Mouse (Mus musculus) limb, embryonic 11.5 days (tissue): Measurements from ENCODE around the gene Ddx31. TPM values are rescaled to one million over a fixed set of nuclear protein-coding genes. Genes with fewer than 3 reads are reported as not detected.

ENCODE experiments used
- ATAC-seq: fragments of 200-750 bp; cut with Nextera tagmentation; 2 replicates; pipeline ENCODE4 v1.8.0; 2017; ENCODE audit warnings: low read depth; ENCODE audit not compliant: insufficient number of reproducible peaks, low FRiP score, low TSS enrichment
- DNase-seq: peaks from one replicate; pipeline ENCODE4 v3.0.0-alpha.2; 2015; ENCODE audit warnings: low spot score
- H3K27ac ChIP-seq: fragments of 300-500 bp; sonication (generic); replicated peaks from 2 replicates; pipeline ENCODE4 v1.5.1; 2014; ENCODE audit warnings: low read depth, mild to moderate bottlenecking, low read length
- H3K27me3 ChIP-seq: fragments of 300-500 bp; sonication (generic); 2 replicates; pipeline ENCODE4 v1.6.1; 2014; ENCODE audit warnings: mild to moderate bottlenecking, low read length, mixed read lengths; ENCODE audit not compliant: control insufficient read depth, insufficient read depth
- H3K36me3 ChIP-seq: fragments of 300-500 bp; sonication (generic); 2 replicates; pipeline ENCODE4 v1.6.1; 2014; ENCODE audit warnings: mild to moderate bottlenecking, low read length, moderate library complexity, mixed read lengths; ENCODE audit not compliant: control insufficient read depth, insufficient read depth
- H3K4me1 ChIP-seq: fragments of 300-500 bp; sonication (generic); 2 replicates; pipeline ENCODE4 v1.6.1; 2014; ENCODE audit warnings: low read length, mixed read lengths; ENCODE audit not compliant: control insufficient read depth, insufficient read depth
- H3K4me2 ChIP-seq: fragments of 300-500 bp; sonication (generic); 2 replicates; pipeline ENCODE4 v1.6.1; 2014; ENCODE audit warnings: low read depth, mild to moderate bottlenecking, moderate library complexity; ENCODE audit not compliant: severe bottlenecking
- H3K4me3 ChIP-seq: fragments of 300-500 bp; sonication (generic); 2 replicates; pipeline ENCODE4 v1.5.1; 2014; ENCODE audit warnings: low read depth, low read length
- H3K9ac ChIP-seq: fragments of 300-500 bp; sonication (generic); 2 replicates; pipeline ENCODE4 v1.6.1; 2014; ENCODE audit warnings: mild to moderate bottlenecking, low read length
- H3K9me3 ChIP-seq: fragments of 300-500 bp; sonication (generic); 2 replicates; pipeline ENCODE4 v1.6.1; 2016; ENCODE audit warnings: low read length; ENCODE audit not compliant: control insufficient read depth
- WGBS: fragments of 180-500 bp; shearing (Covaris S2); extraction: QIAGEN DNeasy Blood & Tissue Kit; methylation state at CpG from one replicate; pipeline ENCODE4 v1.1.7; 2014; 5-methylcytosine and 5-hydroxymethylcytosine counted together
- polyA plus RNA-seq: library from polyadenylated mRNA; unstranded; fragments of >200 nt; fragmentation: Nextera tagmentation; extraction: Ambion mirVana; gene quantifications from 2 replicates; pipeline ENCODE4 v1.2.1, GENCODE M21; 2014

Ddx31 gene
- polyA plus RNA-seq, 1 experiment from 2014 or later = 20.4 TPM

DNA sequence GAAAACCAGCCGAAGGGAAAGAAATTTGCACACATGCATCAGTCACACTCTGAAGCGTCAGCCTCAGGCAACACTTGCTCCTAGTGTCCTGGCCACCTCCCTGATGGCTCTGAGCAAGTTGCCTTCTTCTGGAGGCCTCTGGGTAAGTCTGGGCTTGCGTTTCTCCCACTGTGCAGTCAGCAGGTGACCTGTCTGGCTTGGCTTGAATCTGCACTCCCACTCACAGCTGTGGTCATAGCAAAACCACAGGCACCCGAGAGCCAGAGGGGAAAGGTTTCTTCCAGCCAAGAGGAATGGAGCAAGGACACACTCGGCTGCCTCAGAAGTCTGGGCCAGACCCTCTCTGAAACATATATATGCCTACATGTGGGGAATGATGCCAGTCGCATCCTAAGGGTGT, 31.4 kb upstream of the Ddx31 start:
- DNase-seq (no peak), ATAC-seq (no peak)
- H3K4me1 ChIP-seq = no peaks in the 10 kb centered on the region
- H3K27ac ChIP-seq = no peak overlapping the region
- no peaks in the 10 kb centered on the region for H3K36me3 ChIP-seq
- H3K9ac ChIP-seq = no peak overlapping the region
- 74% methylated on average over 6 of the region's 6 CpGs for WGBS
- H3K4me2 ChIP-seq = no peak overlapping the region
- no peak overlapping the region for H3K4me3 ChIP-seq
- no peaks in the 10 kb centered on the region for H3K9me3 ChIP-seq
- H3K27me3 ChIP-seq = no peaks in the 10 kb centered on the region

- 55% methylated on average over 5 of the region's 5 CpGs for WGBS
- Histone ChIP-seq H3K4me2 (no peak overlapping the region), H3K9ac (no peak overlapping the region), H3K27ac (no peak overlapping the region), H3K36me3 (no peaks in the 10 kb centered on the region), H3K27me3 (no peaks in the 10 kb centered on the region), H3K4me3 (no peak overlapping the region), H3K4me1 (no peaks in the 10 kb centered on the region), H3K9me3 (no peaks in the 10 kb centered on the region)
- ATAC-seq = no peak
- DNase-seq = no peak
Measured at GRCm38 (mm10) chr2:28810260-28811013, 29.8 kb upstream of the Ddx31 start.

GRCm38 (mm10) chr2:28818866-28819265, 21.3 kb upstream of the Ddx31 start:
- no peaks in the 10 kb centered on the region for H3K27me3 ChIP-seq
- H3K36me3 ChIP-seq = no peaks in the 10 kb centered on the region
- no peak overlapping the region for H3K9ac ChIP-seq
- no peak overlapping the region for H3K4me2 ChIP-seq
- no peaks in the 10 kb centered on the region for H3K4me1 ChIP-seq
- DNase-seq = no peak
- no peaks in the 10 kb centered on the region for H3K9me3 ChIP-seq
- 82% methylated on average over 4 of the region's 4 CpGs for WGBS
- ATAC-seq = no peak
- H3K27ac ChIP-seq = no peak overlapping the region
- no peak overlapping the region for H3K4me3 ChIP-seq

DNA sequence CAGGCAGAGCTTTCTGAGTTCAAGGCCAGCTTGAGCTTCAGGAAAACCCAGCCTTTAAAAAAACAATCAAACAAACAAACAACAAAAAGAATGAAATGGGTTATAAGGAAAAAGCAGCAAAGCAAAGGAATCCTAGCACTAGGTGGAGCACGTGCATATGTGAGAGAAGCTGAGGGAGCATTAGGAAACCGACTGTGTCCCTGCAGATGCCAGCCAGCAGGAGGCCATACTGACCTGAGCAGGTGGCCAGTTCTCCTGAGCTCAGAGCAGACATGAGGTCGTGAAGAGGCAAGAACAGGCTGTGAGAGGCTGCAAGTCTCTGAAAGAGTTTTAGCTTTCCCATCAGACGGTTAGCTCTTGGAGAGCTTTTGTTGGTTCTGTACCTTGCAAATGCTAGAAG, 10.9 kb upstream of the Ddx31 start:
- Histone ChIP-seq H3K36me3 (peaks cover 39% of the 10 kb centered on the region), H3K4me2 (no peak overlapping the region), H3K4me1 (no peaks in the 10 kb centered on the region), H3K9me3 (no peaks in the 10 kb centered on the region), H3K27me3 (no peaks in the 10 kb centered on the region), H3K27ac (no peak overlapping the region), H3K4me3 (no peak overlapping the region), H3K9ac (no peak overlapping the region)
- ATAC-seq (no peak), DNase-seq (no peak)
- WGBS = 51% methylated on average over 4 of the region's 4 CpGs

DNA sequence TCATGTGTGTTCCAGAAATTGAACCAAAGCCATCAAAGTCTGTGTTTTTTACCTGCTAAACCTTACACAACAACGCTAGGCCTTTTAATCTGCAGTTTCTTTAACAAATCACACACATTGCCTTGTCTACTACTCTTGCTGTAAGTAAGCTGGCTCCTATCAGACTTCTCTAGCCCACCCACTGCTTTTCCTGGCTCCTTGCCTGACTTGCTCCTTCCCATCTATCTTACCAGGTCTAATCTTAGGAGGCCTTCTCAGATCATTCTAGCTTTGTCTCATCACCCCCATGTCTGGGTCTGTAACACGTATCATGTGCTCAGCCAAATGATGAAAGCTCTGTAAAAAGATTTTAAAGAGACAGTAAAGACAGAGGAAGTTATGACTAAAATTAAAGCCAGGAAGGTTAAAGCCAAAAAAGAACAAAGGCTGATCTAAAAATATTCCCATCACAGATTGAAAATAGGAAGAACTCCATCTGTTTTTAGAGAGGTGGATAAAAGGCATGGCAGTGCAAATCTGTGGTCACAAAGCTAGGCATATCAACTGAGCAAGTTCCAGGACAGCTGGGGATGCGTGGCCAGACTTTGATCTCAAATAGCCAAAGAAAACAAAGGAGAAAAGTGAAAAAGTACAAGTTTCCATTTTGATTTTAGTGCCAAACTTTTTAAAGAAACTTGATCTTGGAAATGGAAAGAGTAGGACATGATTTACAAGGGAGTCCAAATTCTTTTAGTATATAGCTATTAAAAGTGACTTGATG, 3.8 kb upstream of the Ddx31 start:
- H3K9ac ChIP-seq = no peak overlapping the region
- peaks cover 10% of the 10 kb centered on the region; the same call in 1 of the 2 replicates for H3K36me3 ChIP-seq
- H3K4me2 ChIP-seq = no peak overlapping the region
- H3K4me3 ChIP-seq = no peak overlapping the region
- H3K4me1 ChIP-seq = peaks cover 6% of the 10 kb centered on the region
- no peaks in the 10 kb centered on the region for H3K27me3 ChIP-seq
- H3K9me3 ChIP-seq = no peaks in the 10 kb centered on the region
- no peak for DNase-seq
- WGBS = 87% methylated on average over 3 of the region's 3 CpGs
- H3K27ac ChIP-seq = no peak overlapping the region
- no peak for ATAC-seq

GRCm38 (mm10) chr2:28839501-28840221, 545 bp upstream of the Ddx31 start:
- Histone ChIP-seq H3K4me3 (peak overlapping the region; percentile 99), H3K27ac (peak overlapping the region; percentile 81; the same call in 1 of the 2 replicates), H3K9ac (peak overlapping the region; percentile 91), H3K4me2 (peak overlapping the region; percentile 85), H3K27me3 (no peaks in the 10 kb centered on the region), H3K36me3 (no peaks in the 10 kb centered on the region; the same call in 1 of the 2 replicates), H3K9me3 (no peaks in the 10 kb centered on the region), H3K4me1 (peaks cover 10% of the 10 kb centered on the region)
- WGBS = under 1% methylated on average over 42 of the region's 53 CpGs
- ATAC-seq = peak; percentile 35; the same call in 1 of the 2 replicates
- DNase-seq = peak; percentile 33

DNA sequence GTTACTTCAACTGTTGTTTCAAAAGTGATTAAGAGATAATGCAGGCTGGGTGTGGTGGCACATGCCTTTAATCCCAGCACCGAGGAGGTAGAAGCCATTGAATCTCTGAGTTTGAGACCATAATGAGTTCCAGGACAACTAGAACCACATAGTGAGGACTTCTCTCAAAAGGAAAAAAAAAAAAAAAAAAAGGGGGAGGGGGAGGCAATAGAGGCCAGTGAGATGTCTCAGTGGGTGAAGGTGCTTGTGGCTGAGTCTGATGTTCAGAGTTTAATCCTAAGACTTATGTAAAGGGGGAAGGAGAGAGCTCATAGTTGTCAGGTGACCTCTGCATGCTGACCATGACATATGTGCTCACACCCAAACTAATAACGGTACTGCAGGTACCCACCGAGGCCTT, 1.8 kb downstream of the Ddx31 start:
- H3K27me3 ChIP-seq = no peaks in the 10 kb centered on the region

GRCm38 (mm10) chr2:28848879-28849278, 8.7 kb downstream of the Ddx31 start:
- Histone ChIP-seq H3K4me3 (no peak overlapping the region), H3K9ac (no peak overlapping the region), H3K27me3 (no peaks in the 10 kb centered on the region), H3K4me1 (no peaks in the 10 kb centered on the region), H3K27ac (no peak overlapping the region), H3K9me3 (no peaks in the 10 kb centered on the region), H3K36me3 (peaks cover 8% of the 10 kb centered on the region; the same call in 1 of the 2 replicates), H3K4me2 (no peak overlapping the region)
- 80% methylated on average over 2 of the region's 2 CpGs for WGBS
- ATAC-seq = no peak
- DNase-seq = no peak

More for the DNA sequence above, 1.8 kb downstream of the Ddx31 start:
- no peak overlapping the region for H3K9ac ChIP-seq
- H3K36me3 ChIP-seq = peaks cover 2% of the 10 kb centered on the region; the same call in 1 of the 2 replicates
- 68% methylated on average over 3 of the region's 3 CpGs for WGBS
- no peaks in the 10 kb centered on the region for H3K9me3 ChIP-seq
- no peak overlapping the region for H3K4me3 ChIP-seq
- no peak overlapping the region for H3K4me2 ChIP-seq
- H3K4me1 ChIP-seq = peaks cover 10% of the 10 kb centered on the region
- no peak for ATAC-seq
- no peak overlapping the region for H3K27ac ChIP-seq
- DNase-seq = no peak
